Mouse (Mus musculus): Measurements from ENCODE around the gene Sh3bp2. TPM values are rescaled to one million over a fixed set of nuclear protein-coding genes. Genes with fewer than 3 reads are reported as not detected.
A peak's percentile ranks its signal among the peaks of the same experiment; 100 is the strongest.

Sh3bp2 gene
- total RNA-seq, 2 experiments from 2014 or later, result 4.9 to 5.4 TPM

DNA sequence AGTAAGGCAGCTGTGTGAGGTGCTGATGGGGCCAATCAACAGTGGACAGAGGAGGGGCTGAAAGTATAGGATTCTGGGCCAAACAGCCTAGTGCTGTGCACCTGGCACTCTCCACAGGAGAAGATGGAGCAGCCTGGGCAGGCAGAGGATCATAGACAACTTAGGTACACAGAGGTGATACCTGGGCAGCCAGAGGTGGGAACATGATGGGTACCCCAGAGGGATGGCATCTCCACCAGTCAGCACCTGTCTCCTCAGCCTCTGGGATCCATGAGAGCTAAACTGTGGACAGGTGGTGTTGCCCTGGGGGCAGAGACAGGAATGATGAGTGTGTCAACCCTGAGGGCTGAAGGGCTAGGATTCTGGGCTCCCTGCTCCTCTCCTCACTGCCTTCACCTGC, 1.1 kb upstream of the Sh3bp2 start:
- no peak for DNase-seq (ENCODE audit: low spot score in 2 of 2)

- no peak for DNase-seq (ENCODE audit: low spot score in 2 of 2)
These were observed 788 bp downstream of the Sh3bp2 start for GRCm38 (mm10) chr5:34526477-34526775.

DNA sequence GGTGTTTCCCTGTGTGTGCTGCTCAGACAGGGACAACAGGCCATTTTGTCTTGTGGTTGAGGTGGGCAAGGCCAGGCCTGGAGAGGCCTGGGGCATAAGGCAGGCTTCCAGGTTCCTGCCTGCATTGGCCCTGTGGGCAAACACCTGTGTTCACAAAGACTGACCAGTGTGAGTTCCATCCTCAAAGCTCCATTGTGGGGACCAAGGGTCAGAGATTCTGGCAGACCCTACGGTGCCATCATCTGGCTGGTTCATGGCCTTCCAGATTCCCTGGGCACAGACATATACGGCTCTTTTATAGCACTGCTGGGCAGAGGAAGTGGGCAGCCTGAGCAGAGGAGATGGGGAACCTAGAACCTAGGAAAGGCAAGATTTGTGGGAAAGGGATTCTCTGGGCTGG, 1.7 kb downstream of the Sh3bp2 start:
- no peak for DNase-seq (ENCODE audit: low spot score in 2 of 2)

- no peak for DNase-seq (ENCODE audit: low spot score in 2 of 2)
These were observed 3.1 kb downstream of the Sh3bp2 start for GRCm38 (mm10) chr5:34528724-34529123.

GRCm38 (mm10) chr5:34530116-34530515, 4.5 kb downstream of the Sh3bp2 start:
- DNase-seq (ENCODE audit: low spot score in 2 of 2), result no peak

DNA sequence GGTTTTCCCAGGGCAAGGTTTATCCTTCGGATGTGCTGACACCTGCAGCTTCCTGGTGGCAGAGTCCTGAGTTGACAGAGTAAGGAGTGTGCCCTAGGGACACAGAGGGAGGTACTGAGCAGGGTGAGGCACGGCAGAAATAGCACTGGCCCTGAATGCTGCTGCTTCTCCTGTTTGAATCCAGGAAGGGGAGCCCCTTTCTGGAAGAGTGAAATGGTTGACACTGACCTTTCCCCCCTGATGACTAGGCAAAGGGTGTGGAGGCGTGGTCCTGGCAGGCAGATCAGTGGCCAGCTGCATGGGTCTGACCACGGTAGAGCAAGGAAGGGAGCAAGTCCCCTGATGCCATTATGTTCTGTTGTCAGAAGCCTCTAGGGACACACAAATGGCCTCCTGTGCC, 5.0 kb downstream of the Sh3bp2 start:
- DNase-seq (ENCODE audit: low spot score in 2 of 2), result no peak

GRCm38 (mm10) chr5:34533066-34533465, 7.4 kb downstream of the Sh3bp2 start:
- no peak for DNase-seq (ENCODE audit: low spot score in 2 of 2)

- no peak for DNase-seq (ENCODE audit: low spot score in 2 of 2)
These were observed 8.2 kb downstream of the Sh3bp2 start for GRCm38 (mm10) chr5:34533820-34534219.

DNA sequence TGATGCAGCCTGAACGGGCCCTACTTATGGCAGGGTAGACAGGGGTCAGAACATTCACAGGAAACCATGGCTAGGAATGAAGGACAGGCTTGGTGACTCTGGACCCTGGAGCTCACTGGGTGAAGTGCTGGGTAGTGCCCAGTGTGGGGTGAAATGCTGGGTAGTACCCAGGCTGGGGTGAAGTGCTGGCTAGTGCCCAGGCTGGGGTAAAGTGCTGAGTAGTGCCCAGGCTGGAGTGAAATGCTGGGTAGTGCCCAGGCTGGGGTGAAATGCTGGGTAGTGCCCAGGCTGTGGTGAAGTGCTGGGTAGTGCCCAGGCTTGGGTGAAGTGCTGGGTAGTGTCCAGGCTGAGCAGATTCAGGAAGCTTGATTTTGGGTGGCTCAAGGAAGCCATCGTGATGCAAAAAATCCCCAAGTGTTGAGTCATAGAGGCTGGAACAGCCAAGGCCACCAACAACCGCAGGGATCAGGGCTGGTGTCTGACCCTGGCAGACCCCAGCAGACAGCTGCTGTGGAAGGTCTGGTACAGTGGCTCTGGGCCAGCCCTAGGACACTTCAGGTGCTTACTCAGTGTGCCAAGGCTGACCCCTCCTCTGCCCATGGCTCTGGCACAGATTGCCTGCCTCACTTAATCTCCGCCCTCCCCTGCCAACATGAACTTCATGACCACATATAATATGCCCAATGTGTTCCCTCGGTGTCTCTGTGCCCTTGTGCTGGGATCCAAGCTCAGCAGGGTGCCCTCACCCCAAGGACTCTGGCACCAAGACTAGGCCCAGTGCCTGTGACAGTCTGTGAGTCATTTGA, 9.3 kb downstream of the Sh3bp2 start:
- DNase-seq (ENCODE audit: low spot score in 2 of 2), result no peak

GRCm38 (mm10) chr5:34535831-34536230, 10.2 kb downstream of the Sh3bp2 start:
- no peak for DNase-seq (ENCODE audit: low spot score in 2 of 2)

DNA sequence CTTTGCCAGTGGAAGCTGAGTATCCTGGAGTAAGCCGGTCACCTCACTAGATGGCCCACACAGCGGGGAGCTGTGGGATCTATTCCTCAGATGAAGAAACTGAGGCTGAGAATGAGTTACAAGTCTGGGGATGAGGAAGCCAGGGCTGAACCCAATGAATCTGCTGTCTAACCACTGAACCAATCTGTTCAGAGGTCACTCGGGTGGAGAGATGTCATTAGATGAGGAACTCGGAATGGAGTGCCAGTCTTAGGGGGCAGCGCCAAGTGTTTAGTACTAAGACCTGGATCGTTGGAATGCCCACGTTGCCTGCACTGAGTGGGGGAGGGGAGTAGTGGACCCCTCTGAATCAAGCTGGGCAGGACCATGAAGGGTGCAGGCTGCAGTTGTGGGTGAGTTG, 12.4 kb downstream of the Sh3bp2 start:
- no peak for DNase-seq (ENCODE audit: low spot score in 2 of 2)

DNA sequence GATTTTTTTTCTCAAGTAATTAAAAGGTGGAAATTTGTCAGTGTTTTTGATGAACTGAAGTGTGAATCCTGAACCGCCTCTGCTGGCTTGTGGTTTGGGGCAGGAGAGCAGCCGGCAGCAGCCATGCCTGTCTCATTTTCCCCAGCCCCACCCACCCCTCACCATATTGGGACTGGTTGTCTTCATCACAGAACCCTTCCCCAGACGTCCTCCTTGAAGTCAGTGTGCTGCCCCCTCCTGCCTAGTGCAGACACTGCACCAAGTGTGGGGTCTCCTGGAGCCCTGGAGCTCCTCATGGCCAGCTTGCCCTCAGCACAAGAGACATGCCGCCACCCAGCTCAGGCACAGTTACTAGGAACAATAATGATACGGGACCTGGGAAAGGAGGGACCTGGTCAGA, 12.9 kb downstream of the Sh3bp2 start:
- DNase-seq (ENCODE audit: low spot score in 2 of 2), result no peak

GRCm38 (mm10) chr5:34539121-34539520, 13.5 kb downstream of the Sh3bp2 start:
- DNase-seq (ENCODE audit: low spot score in 2 of 2), result no peak

- no peak for DNase-seq (ENCODE audit: low spot score in 2 of 2)
These were observed 16.5 kb downstream of the Sh3bp2 start for GRCm38 (mm10) chr5:34542166-34542565.

GRCm38 (mm10) chr5:34543114-34543513, 17.5 kb downstream of the Sh3bp2 start:
- no peak for DNase-seq (ENCODE audit: low spot score in 2 of 2)

DNA sequence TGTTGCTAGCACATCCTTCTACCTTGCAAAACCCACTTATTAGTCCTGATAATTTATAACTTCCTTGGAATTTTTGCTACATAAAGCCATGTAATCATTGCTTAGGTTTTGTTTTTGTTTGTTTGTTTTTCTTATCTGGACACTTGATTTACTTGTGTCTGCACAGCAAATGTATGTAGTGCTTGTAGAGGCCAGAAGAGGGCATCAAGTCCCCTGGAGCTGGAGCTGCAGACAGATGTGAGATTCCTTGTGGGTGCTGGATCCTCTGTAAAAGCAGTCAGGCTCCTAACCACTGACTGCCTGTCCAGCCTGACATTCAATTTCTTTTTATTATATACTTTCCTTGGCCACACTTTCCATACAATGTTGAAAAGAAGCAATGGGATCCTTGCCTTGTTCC, 21.8 kb downstream of the Sh3bp2 start:
- DNase-seq (ENCODE audit: low spot score in 2 of 2), result no peak

- no peak for DNase-seq (ENCODE audit: low spot score in 2 of 2)
These were observed 23.5 kb downstream of the Sh3bp2 start for GRCm38 (mm10) chr5:34549135-34549482.

GRCm38 (mm10) chr5:34549483-34550221, 24.0 kb downstream of the Sh3bp2 start:
- DNase-seq (ENCODE audit: low spot score in 2 of 2), result peak in 1 of 2 experiments; percentile 53

DNA sequence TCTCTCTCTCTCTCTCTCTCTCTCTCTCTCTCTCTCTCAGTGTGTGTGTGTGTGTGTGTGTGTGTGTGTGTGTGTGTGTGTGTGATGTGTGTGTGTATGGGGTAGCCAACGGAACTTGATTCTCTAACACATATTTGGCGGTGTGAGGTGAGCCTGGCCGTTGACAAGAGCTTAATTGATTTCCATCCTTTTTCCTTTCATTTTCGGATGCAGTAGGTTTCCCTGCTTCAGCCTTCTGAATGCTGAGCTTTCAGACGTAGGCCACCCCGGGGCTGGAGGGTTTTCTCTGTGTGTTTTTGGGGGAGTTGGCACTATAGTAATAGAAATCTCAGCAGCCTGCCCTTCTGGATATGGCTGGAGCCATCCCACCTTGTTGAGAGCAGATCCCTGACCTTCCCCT, 24.6 kb downstream of the Sh3bp2 start:
- no peak for DNase-seq (ENCODE audit: low spot score in 2 of 2)

DNA sequence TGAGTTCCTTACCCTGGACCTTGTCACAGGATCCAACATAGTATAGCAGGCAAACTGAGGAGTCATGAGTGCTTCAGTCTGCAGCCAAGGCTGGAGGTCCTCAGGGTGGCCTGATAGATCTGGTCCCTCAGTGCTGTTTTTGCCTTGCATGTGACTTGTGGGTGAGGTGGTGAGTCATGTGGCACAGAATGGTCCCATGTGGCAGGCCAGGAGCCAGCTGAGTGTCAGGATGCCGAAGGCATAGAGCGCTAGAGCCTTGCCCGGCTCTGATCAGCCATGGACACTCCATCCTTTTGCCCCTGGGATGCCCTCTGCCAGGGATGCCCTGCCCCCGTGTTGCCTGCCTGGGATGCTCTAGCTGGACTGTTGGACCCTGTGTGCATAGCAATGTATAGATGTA, 26.2 kb downstream of the Sh3bp2 start:
- no peak for DNase-seq (ENCODE audit: low spot score in 2 of 2)

GRCm38 (mm10) chr5:34563854-34564253, 38.2 kb downstream of the Sh3bp2 start:
- DNase-seq (ENCODE audit: low spot score in 2 of 2), result no peak

GRCm38 (mm10) chr5:34564291-34564690, 38.7 kb downstream of the Sh3bp2 start:
- no peak for DNase-seq (ENCODE audit: low spot score in 2 of 2)

Measured in gastrocnemius, postnatal 4 days (tissue).